Mouse (Mus musculus): ENCODE measurements around the gene Tagln2.

- TF ChIP-seq CTCF (IDR thresholded peaks at IDR 0.05; ENCODE audit: extremely low read depth, insufficient read depth, low read length) (no peak), POLR2A (IDR thresholded peaks at IDR 0.05; ENCODE audit: extremely low read depth, insufficient read depth, low read length) (no peak)
Observed at GRCm38 (mm10) chr1:172462534-172462933, 37.3 kb upstream of the Tagln2 start.

All from cortical plate, adult 2 months (tissue).